Mouse (Mus musculus) fibroblast of lung, adult 2 months (primary cell): ENCODE results near the gene Armc8.

ENCODE experiments used
- DNase-seq: peaks from one replicate; pipeline ENCODE4 v3.0.0-alpha.2; 2011; ENCODE audit warnings: low read depth

Gene Armc8

DNA sequence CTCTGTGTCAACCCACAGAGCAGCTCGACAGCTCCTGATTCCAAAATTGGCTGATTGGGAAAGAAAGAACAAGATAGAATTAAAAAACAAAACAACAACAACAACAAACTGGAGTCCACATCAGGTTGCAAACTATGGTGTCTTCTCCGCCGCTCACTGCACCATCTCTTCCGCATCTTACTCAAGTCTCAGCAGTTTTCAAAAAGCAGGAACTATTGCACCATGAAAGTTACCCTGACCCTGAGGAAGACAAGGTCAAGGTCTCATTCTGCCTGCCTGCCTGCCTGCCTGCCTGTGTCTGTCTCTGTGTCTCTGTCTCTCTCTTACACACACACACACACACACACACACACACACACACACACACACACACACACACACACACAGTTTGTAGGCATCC, 69.4 kb downstream of the Armc8 start:
- DNase-seq = no peak

DNA sequence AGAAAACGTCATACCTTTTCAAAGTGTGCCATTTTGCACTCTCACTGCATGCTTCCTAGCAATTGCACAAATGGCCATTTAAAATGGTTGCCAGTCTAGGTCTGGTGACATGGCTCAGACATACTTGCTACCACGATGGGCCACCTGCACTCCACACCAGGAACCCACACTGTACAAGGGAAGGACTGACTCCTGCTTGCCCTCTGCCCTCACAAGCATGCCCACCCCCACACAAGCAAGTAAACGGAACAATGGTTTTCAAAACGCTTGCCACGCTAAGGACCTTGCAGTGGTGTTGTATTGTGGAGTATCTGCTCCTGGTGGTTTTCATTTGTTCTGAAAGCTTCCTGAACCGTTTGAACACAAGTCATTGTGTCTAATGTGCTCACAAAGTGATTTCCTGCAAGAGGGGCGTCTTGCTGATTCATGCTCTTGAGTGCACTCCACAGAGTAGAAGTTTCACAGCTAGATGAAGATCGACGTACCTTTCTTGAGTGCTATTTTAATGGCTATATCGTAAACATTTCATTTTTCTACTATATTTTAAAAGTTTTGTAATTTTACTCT, 76.0 kb downstream of the Armc8 start:
- no peak for DNase-seq

DNA sequence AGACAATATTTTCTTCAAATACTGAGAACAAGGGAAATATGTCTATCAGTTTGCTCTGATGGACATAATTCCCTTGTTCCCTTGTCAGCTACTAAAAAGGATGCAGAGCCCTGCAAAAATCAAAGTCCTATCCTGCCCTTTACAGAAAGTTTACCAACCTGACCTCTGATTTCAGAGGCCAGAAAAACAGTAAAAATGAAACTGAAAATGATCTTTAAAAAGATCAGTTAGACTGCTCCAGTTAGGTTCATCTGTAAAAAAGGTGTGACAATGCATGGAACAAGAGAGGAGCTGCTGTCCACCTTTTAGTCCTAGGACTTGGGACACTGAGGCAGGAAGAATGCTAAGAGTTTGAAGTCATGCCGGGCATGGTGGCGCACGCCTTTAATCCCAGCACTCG, 77.6 kb downstream of the Armc8 start:
- no peak for DNase-seq

DNA sequence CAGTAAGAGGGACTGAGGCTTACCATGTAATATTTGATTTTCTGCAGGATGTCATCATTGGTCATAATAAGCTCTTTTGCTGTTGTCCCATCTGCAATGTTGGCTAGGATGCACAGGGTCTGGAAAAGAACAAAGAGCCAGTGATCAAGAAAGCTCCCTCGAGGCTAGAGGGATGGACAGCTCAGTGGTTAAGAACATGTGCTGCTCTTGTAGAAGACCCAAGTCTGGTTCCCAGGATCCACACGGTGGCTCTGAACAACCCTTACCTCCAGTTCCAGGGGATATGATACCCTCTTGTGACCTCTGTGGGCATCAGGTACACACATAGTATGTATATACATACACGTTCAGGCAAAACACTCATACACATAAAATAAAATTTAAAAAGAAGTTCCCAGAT, 80.9 kb downstream of the Armc8 start:
- DNase-seq = no peak

DNA sequence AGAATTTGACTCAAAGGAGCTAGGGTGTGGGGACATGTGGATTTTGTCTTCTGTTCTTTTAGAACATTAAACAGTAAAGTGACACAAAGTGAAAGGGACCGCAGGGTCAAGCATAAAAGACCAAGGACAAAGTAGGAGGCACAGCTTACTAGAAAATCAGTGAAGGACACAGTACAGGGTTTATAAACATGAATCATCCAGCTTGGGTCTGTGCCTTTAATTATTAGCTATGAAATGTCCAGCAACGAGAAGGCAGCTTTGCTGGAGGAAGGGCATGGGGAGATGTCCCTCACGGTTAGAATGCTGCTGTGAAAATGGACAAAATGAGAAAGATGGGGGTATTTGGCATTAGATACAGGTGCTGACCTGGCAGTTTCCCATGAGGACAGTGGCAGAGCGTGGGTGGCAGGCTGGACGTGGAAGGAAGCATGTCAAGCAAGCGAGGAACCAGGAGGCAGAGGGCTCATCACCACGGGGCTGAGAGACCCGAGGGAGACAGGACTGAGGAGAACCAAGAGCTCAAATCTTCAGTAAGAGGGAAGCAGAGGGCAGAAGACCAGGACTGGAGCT, 81.5 kb downstream of the Armc8 start:
- DNase-seq = no peak

DNA sequence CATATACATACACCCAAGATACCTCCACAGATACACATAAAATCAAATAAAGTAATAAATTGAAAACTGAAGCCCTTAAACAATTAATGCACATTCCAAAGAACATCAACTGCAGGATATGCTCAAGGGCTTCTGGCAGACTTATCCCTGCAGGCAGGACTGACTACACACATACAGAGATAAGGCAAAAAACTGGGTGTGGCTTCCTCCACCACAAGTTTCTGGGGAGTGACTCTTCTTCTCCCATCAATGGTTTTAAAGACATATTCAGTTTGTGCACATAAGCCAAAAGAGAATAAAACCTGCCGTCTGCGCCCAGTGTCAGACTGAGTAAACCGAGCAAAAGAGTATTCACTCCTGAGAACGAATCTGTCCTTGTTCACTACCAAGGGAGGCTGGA, 83.6 kb downstream of the Armc8 start:
- DNase-seq = no peak

DNA sequence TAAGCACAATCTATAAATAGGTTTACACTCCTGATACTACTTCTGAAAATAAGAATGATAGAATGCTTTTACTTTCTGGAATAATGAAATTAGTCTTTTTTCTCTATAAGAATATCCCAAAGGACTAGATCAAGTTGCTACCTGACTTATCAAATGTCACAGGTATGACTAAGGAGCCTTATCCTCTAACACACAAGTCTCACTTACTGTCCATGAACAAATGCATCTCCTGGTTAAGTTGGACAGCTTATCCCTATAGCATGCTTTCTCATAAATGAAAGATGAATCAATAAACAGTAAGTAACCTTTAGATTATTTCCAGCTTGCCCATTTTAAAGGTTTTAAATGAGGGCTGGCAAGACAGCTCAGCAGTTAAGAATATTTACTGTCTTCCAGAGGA, 84.1 kb downstream of the Armc8 start:
- DNase-seq = no peak

DNA sequence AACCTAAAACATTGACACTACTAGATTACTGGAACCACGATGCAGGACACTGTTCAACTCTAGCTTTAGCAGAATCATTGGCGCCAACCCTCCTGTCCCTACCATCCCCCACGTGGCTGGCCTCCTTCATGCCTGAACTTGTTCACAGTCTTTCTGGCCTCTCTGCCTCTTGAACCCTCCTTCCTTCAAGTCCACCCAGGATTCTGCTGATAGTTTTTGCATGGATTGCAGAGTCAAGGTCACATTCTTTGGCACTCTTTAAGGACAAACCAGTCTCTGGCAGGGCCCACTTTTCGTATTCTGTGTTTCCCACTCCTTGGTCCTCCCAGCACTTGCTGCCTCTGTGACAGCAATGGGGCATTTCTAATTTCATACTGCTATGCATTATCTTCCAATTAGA, 85.5 kb downstream of the Armc8 start:
- no peak for DNase-seq

DNA sequence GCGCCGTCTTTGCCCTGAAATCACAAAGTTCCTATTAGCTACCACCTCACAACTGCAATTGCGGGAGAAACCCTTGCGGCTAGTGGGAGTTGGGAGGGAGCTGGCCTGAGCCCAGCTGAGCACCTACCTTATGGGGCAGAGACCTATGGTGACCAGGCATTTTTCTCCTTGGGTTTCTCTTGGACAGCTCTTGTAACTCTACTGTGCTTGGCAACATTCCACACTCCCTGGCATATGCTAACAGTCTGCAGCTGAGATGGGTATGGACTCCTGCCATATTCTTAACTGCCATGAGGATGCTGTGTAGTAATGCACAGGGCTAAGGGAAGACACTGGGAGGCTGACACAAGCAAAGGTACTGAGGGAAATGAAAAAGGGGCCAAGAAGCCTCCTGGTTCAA, 87.9 kb downstream of the Armc8 start:
- no peak for DNase-seq

DNA sequence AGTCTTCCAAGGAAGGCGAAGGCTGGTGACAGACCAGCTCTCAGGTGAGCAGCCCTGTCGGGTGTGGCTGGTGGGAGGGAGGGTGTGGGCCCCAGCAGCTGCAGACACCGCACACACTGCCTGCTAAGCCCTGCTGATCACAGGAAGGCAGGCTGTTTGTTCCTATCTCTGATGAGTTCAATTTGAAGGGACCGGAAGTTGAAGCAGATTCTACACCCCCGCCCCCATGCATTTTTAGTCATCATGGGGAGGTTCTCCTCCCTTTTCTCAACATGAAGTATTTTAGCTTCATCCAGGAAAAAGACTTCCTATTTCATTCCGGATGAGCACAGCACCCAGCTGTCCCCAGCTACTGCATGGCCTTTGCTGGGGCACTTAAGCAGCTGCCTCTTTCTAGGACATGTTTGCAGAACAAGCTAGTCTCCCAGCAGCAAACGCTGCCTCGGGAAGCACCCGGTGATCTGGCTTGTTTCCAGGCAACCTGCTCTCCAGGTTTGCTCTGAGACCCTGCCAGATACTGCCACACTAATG, 89.5 kb downstream of the Armc8 start:
- DNase-seq = no peak

DNA sequence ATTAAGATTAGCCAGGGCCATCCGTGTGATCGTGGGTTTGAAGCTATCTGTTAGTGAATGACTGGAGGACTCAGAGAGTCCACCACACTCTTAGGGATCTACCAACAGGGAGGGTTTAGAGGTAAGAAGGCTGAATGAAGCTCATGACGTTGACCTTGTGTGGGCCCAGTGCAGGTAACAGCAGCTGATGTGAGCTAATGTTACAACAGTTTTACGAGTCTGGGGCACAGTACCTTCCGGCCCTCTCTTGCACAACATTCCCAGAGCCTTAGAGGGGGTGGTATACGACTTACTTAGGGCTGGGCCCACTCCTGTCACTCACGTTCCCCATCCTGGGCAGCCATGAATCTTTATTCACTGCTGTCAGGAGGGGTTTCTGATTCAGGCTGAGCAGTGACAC, 97.4 kb downstream of the Armc8 start:
- DNase-seq = no peak

DNA sequence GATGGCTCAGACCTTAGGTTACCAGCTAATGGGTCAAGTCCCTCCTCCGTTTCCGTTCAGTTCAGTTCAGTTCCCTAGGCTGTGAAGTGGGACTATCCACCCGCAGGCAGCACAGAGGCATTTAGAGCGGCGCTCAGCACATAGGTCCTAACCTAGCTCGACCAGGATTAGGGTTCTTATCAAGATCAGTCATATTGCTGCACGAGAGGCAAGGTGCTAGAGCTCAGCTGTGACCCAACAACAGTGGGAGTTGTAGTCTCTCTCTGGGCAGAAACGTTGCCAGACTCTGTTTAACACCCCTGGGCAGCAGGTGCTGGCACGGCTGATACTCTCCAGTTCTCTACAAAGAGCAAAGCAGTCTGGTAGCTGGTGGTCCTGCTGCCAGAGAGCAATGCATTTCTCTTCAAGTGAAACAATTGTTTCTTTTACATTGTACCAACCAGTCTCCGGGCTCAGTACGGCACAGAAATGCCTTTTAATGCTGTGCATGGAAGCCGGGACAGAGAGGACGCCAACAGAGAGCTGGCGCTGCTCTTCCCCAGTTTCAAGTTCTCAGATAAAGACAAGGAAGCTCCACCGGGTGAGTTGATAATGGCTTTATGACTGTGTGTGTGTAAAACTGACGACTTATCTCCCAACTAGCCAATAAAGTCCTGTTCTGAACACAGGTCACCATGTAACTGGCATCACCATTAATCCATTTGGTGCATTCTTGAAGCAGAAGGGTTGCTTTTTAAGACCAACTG, 98.2 kb downstream of the Armc8 start:
- no peak for DNase-seq

DNA sequence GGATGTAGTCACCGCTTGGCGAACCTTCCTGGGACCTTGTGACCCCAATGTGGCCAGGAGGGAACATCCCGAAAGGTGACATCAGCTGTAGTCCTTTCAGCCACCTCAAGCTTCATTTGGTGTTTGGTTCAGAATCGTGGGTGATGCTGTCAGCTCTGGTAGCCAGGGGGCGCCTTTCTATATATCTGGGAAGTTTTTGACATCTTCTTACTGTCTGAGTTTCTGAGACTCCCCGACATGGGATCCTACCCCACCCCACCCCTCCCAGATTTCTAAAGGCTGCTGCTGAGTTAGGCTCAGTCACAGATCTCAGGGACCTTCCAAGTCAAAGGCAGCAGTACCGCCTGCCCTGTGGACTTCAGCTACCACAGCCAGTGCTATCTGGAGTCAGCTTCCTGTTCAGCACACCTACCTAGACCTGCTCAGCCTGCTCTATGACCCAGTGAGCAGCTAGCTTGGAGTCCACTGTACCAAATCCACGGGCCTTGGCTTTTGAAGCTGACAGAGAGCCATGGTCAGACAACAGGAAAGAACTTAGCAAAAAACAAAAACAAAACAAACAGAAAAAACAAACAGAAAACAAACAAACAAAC, 98.9 kb downstream of the Armc8 start:
- no peak for DNase-seq

DNA sequence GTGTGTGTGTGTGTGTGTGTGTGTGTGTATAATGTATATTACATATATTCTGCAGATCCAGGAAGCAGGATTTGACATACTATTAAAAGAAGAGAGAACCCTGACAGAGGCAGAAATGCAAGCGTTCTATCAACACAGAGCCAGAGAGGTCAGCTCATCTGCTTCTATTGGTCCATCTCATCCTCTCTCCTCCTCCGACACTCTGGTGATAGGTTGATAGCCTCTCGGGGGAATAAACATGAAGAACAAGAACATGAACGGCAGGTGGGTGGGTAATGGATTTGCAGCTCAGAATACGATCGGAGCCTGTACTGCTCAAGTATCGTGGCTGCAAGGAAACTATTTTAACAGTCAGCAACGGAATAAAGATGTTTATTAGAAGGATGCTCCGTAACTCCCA, 100.1 kb downstream of the Armc8 start:
- no peak for DNase-seq

DNA sequence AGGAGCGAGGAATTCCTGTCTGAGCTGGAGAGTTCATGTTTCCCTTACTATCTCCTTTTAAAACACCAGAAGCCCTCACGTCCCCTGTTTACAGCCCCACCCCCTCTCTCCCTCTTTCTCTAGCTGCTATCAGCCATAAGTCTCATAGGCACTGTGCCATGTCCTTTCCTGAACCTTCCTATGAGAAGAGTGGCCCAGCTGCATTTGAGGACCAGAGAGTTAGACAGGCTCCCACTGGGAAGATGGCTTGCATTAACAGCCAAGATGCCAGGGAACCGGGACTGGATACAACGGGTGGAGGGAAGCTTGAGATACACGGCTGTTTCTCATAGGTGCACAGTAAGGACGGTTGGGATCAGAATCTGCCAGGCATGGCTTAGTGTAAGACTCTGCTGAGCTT, 103.8 kb downstream of the Armc8 start:
- no peak for DNase-seq

DNA sequence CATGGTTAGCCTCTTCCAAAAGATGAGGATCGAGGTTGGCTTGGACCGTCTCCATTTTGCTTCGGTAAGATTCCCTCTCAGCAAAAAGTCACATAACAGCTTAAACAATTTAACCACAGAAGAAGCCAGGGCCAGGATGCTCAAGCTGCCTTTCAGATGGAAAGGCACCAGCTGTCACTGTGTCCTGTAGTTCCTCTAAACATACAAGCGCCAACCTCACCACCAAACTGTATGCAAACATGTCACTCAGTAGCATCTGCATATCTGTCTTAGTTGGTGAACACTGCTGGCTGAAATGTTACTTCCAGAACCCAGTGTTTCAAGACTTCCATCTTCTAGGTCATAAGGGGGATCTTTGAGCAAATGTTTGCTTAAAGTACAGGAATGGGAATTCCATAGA, 109.0 kb downstream of the Armc8 start:
- DNase-seq = no peak

DNA sequence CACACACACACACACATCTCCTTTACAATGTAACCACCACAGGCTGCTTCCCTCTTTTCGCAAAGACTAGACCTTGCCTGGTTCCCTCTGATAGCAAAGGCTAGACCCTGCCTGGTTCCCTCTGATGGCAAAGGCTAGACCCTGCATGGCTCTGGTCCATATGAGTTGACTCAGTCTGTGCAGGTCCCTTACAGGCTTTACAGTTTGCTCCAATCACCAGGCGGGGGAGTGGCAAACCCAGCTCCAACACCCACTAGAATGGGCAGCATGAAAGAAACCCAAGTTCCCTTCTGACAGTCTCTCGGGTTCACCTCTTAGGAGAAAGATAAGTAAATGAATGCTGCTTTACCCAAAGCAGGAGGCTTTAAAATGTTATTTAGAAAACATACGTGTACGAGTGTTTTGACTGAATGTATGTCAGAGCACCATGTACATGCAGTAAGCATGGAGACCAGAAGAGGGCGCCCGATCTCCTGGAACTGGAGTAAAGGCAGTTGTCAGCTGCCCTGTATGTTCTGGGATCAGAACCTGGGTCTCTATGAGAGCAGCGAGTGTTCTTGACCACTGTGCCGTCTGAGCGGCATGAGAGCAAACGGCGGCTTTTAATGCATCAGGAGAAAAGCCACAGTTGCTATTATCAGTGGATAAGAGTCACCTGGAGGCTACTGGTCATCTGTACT, 110.0 kb downstream of the Armc8 start:
- no peak for DNase-seq

DNA sequence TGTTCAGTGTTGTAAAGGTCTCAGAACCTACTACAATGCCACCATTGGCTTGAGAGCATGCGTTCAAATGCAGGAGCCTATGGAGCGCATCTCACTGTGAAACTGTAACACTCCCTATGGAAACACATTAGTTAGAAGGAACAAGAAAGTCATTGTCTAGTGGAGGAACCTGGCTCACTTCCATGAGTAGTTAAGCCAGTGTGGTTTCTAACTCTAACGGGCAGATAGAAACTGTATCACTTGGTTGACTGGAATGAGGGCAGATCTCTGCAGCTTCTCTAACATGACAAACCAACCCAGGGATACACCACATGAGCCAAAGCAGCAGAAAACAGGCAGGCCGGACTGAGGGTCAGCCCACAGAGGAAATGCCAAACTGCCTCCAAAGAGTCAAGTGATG, 114.5 kb downstream of the Armc8 start:
- DNase-seq = no peak

DNA sequence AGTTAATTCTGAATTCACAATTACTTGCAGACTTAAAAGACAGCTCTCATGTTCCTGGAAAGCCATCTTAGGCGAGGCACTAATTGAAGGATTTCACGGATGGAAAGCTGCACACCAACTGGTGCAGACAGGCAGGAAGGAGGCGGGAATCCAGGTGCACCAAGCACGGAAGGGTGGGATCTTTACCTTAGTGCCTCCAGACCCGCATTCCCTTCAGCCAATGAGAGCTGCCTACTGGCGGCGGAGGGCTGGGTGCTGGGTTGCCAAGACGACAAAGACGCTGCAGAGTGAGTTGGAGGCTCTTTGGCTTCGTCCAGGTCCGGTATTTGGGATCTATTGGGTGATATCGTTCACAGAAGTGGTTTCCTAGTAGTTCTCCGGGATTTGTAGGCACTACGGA, 117.5 kb downstream of the Armc8 start, which contains the start of gene Nme9:
Gene Nme9, plus strand, starts transcription at position 315 of the 400 bp plus-strand sequence.
- no peak for DNase-seq

DNA sequence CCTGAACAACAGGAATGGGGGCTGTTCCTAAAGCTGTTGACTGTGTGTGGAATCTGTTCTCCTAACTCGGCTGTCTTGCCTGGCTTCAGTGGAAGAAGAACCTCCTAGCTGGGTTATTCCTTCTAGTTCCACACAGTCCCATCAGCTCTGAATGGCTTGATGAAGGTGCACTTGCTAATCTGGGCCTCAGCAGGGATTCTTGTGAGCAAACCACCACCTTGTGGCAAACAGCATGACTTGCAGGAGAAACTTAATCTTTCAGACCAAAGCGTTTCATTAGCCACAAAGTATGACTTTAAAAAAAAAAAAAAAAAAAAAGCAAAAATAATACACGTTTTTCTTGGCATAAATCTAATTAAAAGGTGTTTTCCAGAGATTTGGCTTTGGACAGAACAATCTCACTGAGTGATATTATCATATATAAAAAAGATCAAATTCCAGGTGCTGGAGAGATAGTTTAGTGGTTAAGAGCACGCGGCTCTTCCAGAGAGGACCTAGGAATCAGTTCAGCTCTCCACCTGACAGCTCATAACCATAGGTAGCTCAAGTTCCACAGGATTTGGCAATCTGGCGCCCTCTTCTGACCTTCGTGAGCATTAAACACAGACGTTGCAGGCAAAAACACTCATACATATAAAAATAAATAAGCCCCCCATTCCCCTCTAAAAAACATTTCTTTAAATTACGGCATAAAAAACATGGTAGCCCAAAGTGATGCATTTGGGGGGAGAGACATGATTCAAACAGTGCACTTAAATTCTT, 118.6 kb downstream of the Armc8 start:
- no peak for DNase-seq

DNA sequence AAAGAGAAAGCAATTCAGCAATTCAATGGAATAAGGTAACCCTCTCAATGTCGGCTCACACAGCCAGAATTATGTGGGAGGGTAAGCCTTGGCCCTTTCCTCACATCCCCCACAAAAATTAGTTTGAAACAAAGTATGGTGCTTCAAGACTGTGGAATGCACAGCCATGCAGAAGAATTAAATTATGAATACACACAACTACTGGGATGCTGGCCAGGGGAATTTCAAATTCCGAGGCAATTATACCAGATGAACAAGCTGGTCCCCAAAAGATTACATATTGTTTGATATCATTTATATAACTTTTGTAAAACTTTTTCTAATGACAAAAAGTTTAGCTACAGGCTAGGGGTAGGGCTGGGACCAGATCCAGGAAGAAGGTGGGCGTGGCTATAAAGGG, 121.4 kb downstream of the Armc8 start:
- DNase-seq = no peak

DNA sequence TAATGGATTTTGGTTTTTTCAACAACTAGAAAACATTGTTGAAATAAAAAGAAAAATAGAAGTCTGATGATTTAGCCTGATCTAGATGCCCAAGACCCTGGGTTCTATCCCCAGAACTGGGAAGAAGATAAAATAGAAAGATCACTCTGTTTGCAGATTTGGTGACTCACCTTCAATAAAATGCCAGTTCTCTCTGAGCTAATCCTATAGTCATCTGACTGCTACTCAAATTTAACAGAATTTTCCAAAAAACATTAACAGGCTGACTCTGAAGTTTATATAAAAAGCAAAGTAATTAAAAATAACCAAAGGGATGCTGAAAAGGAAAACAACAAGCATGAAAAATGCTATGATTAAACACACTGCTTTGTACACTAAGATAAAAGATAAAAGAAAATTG, 122.4 kb downstream of the Armc8 start:
- no peak for DNase-seq
